Mouse (Mus musculus) erythroblast, adult 5-6 weeks (primary cell): Measurements from ENCODE around the gene Lrrc52. TPM values are rescaled to one million over a fixed set of nuclear protein-coding genes. Genes with fewer than 3 reads are reported as not detected.
A peak's percentile ranks its signal among the peaks of the same experiment; 100 is the strongest.

Experiments used
- ATAC-seq: replicated peaks from 2 replicates; pipeline ENCODE4 v1.8.0; 2016; ENCODE audit warnings: moderate number of reproducible peaks, mild to moderate bottlenecking, moderate TSS enrichment, inconsistent platforms; ENCODE audit not compliant: poor library complexity, low FRiP score, severe bottlenecking
- total RNA-seq, 2 experiments: library from RNA; stranded (forward) in 1 of 2; stranded (reverse) in 1 of 2; fragments of 150-400 nt in 1 of 2; fragments of 200-764, 138-1000 nt in 1 of 2; gene quantifications; 2 replicates each; pipeline versions ENCODE4 v1.2.3 to v1.2.4; 2015 to 2017; ENCODE audit warnings: low replicate concordance in 2 of 2

Gene Lrrc52
- total RNA-seq, 2 experiments from 2014 or later = not detected

DNA sequence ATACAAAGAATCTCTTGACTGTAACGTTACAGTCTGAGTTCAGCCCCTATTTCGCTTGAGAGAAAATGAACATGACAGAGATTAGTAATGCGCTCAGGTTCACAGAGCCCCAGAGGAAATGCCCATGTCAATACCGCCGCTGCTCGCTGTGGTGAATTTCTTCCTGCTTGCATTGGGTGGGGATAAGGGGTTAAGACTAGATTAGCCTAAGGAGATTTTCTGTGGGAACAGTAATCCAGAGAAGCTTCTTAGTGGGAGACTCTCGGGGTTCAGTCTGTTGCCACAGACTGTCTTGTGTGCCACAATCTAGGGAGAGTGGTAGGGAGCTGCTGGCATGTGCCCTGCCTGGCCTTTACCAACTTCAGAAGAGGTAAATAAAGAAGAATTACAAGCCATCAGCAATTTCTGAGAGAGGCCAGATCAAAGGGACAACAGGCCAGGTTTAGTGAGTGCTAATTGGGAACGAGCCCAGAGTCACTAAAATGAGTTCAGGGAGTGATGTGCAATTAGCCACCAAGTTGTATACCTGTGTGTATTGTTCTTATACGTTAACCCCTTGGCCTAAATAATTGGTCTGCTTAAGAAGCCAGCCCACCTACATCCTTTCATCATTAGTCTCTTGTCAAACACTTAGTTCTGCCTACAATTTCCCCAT is 28.2 kb downstream of the Lrrc52 start:
- no peak for ATAC-seq

- ATAC-seq = no peak
These were observed 29.5 kb downstream of the Lrrc52 start for GRCm38 (mm10) chr1:167437091-167437490.

- ATAC-seq = no peak
These were observed 30.2 kb downstream of the Lrrc52 start for GRCm38 (mm10) chr1:167436186-167436975.

- no peak for ATAC-seq
These were observed 31.6 kb downstream of the Lrrc52 start for GRCm38 (mm10) chr1:167434931-167435330.

DNA sequence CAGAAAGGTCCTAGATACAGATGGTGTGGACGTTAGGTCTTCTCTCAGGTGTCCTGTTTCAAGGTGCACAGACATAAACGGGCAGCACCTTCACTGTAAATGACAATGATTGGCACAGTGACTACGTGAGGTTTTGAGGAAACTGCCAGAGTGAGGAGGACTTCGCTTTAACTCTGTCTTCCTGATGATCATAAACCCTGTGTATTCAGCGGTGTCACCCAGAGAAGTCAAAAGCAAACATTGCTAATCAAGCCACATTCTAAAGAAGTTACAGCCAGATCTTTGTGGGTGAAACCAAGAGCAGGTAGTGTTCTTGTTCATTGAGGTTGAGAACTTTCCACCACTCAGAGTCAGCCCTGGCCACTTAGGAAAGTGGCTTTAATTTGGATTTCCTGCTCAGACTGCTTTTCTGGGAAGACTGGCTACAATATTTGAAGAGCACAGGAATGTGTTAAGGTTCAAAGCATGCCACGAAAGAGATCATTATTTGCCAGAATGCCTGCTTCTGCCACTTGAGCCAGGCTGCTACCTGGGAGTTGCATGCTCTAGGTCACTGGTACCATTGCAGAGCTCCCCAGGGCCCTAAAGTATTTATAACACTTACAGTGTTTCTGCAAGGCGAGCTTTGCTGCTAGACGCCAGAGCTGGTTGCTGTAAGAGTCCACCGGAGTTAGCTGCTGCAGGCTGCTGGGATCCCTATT is 35.5 kb downstream of the Lrrc52 start:
- ATAC-seq = no peak

DNA sequence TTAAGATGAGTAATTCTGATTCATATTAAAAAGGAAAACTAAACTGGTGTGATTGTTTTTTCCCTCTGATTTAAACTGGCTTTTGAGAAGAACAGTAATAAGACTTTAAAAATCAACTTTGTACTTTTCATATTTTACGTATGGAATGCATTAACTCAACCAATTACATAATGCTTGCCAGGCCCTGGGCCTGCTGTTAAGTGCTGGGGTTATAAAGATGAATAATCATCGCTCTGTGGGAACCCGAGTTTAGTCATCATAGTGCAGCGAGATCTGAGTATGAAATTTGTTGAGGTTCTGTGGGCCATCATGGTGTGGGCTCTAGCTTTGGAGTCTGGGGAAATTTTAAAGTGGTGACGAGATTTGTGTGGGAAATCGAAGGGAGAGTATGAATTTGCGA is 39.9 kb downstream of the Lrrc52 start:
- no peak for ATAC-seq

GRCm38 (mm10) chr1:167425572-167425971 is 41.0 kb downstream of the Lrrc52 start:
- no peak for ATAC-seq

DNA sequence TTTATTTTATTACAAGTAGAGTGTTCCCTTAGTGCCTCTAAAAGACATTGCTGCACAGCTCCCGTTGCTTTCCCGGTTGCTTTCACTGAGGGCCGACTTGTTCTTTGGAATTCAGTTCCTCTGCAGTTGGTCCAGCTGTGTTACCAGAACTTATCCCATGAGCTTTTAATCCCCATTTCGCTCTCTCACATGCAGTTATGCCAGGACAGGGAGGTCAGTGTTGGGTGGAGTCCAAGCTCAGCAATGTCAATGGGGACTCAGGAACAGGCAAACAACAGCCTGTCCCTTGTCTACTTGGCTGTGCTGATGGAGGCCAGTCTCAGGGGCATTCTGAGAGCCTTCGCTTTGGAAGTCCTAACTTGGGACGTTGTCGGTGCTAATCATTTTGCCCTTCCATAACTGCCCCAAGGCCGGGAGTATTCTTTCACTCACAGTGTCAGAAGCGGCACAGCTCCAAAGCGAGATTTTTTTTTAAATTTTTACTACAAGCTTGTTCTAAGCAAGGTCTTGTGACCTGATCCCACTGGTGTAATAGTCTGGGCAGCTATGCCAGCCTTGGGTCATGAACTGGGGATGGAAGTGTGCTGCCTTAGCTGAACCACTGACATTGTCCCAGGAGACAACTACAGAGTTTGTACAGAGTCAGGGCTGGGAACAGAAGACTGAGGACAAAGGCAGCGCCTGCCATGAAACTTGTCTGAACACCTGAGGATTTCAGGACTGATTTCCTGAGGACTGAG is 43.9 kb downstream of the Lrrc52 start:
- no peak for ATAC-seq

- peak; percentile 87 for ATAC-seq
These were observed 51.7 kb downstream of the Lrrc52 start for GRCm38 (mm10) chr1:167414846-167415245.

DNA sequence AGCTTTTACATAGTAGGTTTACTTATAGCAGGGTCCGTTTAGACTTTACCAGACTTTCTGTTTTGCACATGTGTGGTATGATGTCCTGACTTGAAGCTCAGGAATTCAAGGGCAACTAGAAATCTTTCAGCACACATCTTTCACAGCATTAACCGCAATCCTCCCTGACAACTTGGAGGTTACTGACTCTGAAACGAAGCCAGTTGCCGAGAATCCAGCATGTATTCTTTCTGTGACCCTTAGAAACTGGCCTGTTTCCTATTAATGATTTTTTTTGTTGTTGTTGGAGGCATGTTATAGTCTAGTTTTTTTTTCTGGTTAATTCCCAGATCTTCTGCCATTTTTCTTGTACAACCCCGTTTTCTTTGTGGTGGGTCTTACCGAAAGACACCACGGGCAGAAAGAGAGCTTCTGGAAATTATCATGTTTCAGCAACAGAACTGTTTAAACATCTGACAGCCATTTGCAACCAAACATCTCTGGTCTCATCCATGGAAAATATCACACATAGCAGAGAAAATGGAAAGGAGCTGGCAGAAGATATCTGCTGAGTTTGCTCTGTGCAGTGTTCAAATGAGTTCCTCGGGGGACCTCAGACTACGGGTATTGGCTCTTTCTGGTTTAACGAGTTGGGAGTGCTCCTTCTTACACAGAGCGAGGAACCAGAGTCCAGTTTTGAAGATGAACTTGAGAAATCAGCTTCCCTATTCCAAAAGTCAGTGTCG is 54.4 kb downstream of the Lrrc52 start:
- no peak for ATAC-seq

DNA sequence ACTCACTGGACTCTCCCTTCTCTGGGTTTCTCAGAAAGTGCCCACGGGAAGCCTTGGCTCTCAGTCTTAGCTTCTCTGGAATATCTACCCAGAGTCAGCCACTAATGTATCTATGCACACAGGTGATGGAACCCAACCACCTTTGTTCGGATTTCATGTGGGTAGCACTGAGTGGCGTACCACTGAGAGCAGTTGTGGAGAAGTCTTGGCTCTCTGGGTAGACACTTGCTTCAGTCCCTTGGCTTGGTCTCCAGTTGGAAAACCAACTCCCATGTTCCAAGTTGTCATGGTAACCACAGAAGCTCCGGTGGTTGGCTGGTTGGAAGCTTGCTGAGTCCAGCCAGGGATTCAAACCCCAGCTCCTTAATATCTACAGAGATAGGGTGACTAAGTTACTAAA is 57.0 kb downstream of the Lrrc52 start:
- no peak for ATAC-seq

- no peak for ATAC-seq
These were observed 61.3 kb downstream of the Lrrc52 start for GRCm38 (mm10) chr1:167405237-167405636.

Other genes starting within 250 kb of the Lrrc52 start
- 74.2 and 79.4 TPM in 2 replicates for gene Uck2, start 181.5 kb downstream of the Lrrc52 start, total RNA-seq (2015; ENCODE audit: low replicate concordance)
- gene Uck2, start 181.5 kb downstream of the Lrrc52 start, total RNA-seq (2017; ENCODE audit: low replicate concordance) = 9.5 and 26.7 TPM in 2 replicates
- 44.7 and 70.1 TPM in 2 replicates for gene Tmco1, start 158.4 kb downstream of the Lrrc52 start, total RNA-seq (2015; ENCODE audit: low replicate concordance)
- 49.7 and 61.5 TPM in 2 replicates for gene Tmco1, start 158.4 kb downstream of the Lrrc52 start, total RNA-seq (2017; ENCODE audit: low replicate concordance)
- 4.6 and 9.2 TPM in 2 replicates for gene Aldh9a1, start 116.8 kb downstream of the Lrrc52 start, total RNA-seq (2015; ENCODE audit: low replicate concordance)
- 11.1 and 11.6 TPM in 2 replicates for gene Aldh9a1, start 116.8 kb downstream of the Lrrc52 start, total RNA-seq (2017; ENCODE audit: low replicate concordance)
- 84.0 and 95.1 TPM in 2 replicates for gene Mgst3, start 72.9 kb downstream of the Lrrc52 start, total RNA-seq (2015; ENCODE audit: low replicate concordance)
- 132 and 152 TPM in 2 replicates for gene Mgst3, start 72.9 kb downstream of the Lrrc52 start, total RNA-seq (2017; ENCODE audit: low replicate concordance)
- not detected in 2 replicates for gene Rxrg, start 131.6 kb upstream of the Lrrc52 start, total RNA-seq (2015; ENCODE audit: low replicate concordance)
- gene Rxrg, start 131.6 kb upstream of the Lrrc52 start, total RNA-seq (2017; ENCODE audit: low replicate concordance) = not detected in 2 replicates
- not detected in 2 replicates for gene Lmx1a, start 222.5 kb upstream of the Lrrc52 start, total RNA-seq (2015; ENCODE audit: low replicate concordance)
- gene Lmx1a, start 222.5 kb upstream of the Lrrc52 start, total RNA-seq (2017; ENCODE audit: low replicate concordance) = not detected in 2 replicates